Mouse (Mus musculus): Measurements from ENCODE around the gene Jph2. TPM values are rescaled to one million over a fixed set of nuclear protein-coding genes. Genes with fewer than 3 reads are reported as not detected.

The Jph2 gene
- total and polyA plus RNA-seq, 3 experiments: 0.04 to 0.19 TPM; not detected in 1

- Histone ChIP-seq H3K4me1 (ENCODE audit: control insufficient read depth in 1 of 2, insufficient read depth in 2 of 2, low read length in 2 of 2) (peaks cover 14 to 49% of the 10 kb centered on the region in 2 experiments), H3K9me3 (replicated peaks; ENCODE audit: insufficient read depth, low read length) (no peaks in the 10 kb centered on the region), H3K9ac (ENCODE audit: control insufficient read depth, low read depth, low read length, poor library complexity, severe bottlenecking) (no peak overlapping the region), H3K79me2 (ENCODE audit: control insufficient read depth, insufficient read depth, low read length, poor library complexity) (peaks cover 3% of the 10 kb centered on the region; the same call in 1 of the 2 replicates), H3K36me3 (ENCODE audit: control insufficient read depth in 1 of 2, insufficient read depth in 2 of 2, low read length in 2 of 2) (peaks cover 0 to 26% of the 10 kb centered on the region in 2 experiments; a peak in 2 of 4 replicates), H3K27ac (ENCODE audit: control insufficient read depth, low read depth, low read length) (peak overlapping the region; percentile 21; the same call in 1 of the 2 replicates), H3K4me3 (ENCODE audit: control insufficient read depth in 1 of 2, insufficient read depth in 1 of 2, low read depth in 2 of 2, low read length in 2 of 2) (no peak overlapping the region), H3K27me3 (ENCODE audit: control insufficient read depth in 1 of 2, insufficient read depth in 2 of 2, low read length in 2 of 2) (no peaks in the 10 kb centered on the region)
- DNase-seq (ENCODE audit: low read depth, low spot score): peak; percentile 34
- TF ChIP-seq ZNF384 (IDR thresholded peaks at IDR 0.05; ENCODE audit: low read depth, low read length) (no peak), GATA1 (IDR thresholded peaks at IDR 0.05; ENCODE audit: low read depth, low read length) (0 out of 2 replicates have a peak, but pooled peaks have one; percentile 27)
Observed at GRCm38 (mm10) chr2:163359253-163359652, 38.5 kb downstream of the Jph2 start.

DNA sequence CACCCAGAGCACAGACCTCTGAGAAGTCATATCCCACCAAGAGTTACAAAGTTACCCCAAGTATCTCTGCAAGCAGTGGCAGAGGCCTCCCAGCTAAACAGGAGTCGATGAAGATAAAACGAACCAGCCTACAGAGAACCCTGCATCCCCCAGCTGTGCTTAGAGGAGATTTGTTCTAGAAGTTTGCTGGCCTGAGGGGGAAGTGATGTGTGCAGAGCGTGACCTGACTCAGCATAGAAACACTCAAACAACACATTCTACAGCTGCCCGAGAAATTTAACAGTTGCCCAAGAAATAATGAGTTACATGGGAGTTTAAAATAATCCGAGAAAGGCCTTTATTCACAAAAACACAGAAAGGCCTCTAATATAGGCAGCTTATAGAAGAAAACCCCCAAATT, 39.1 kb downstream of the Jph2 start:
- H3K4me1 ChIP-seq (ENCODE audit: control insufficient read depth in 1 of 2, insufficient read depth in 2 of 2, low read length in 2 of 2): peaks cover 14 to 46% of the 10 kb centered on the region in 2 experiments
- peak; percentile 80 for DNase-seq (ENCODE audit: low read depth, low spot score)
- no peak overlapping the region for H3K9ac ChIP-seq (ENCODE audit: control insufficient read depth, low read depth, low read length, poor library complexity, severe bottlenecking)
- TF ChIP-seq ZNF384 (IDR thresholded peaks at IDR 0.05; ENCODE audit: low read depth, low read length): no peak
- no peak for TF ChIP-seq MAX (IDR thresholded peaks at IDR 0.05; ENCODE audit: low read length)
- TF ChIP-seq ZMIZ1 (IDR thresholded peaks at IDR 0.05; ENCODE audit: low read depth, low read length): no peak
- TF ChIP-seq ZC3H11A (IDR thresholded peaks at IDR 0.05; ENCODE audit: low read depth, low read length): no peak
- TF ChIP-seq MAZ (IDR thresholded peaks at IDR 0.05; ENCODE audit: low read depth, low read length): no peak
- TF ChIP-seq ELF1 (IDR thresholded peaks at IDR 0.05; ENCODE audit: low read depth, low read length): no peak
- no peak for TF ChIP-seq RAD21 (IDR thresholded peaks at IDR 0.05; ENCODE audit: low read depth, low read length)
- peak; percentile 47; the same call in 1 of the 2 replicates for TF ChIP-seq SIN3A (IDR thresholded peaks at IDR 0.05; ENCODE audit: low read length)
- TF ChIP-seq SMC3 (IDR thresholded peaks at IDR 0.05; ENCODE audit: low read depth, low read length): no peak
- TF ChIP-seq MYB (IDR thresholded peaks at IDR 0.05; ENCODE audit: low read depth, low read length): no peak
- TF ChIP-seq UBTF (IDR thresholded peaks at IDR 0.05; ENCODE audit: borderline replicate concordance, insufficient read depth, low read depth, low read length): no peak
- TF ChIP-seq ETS1 (IDR thresholded peaks at IDR 0.05; ENCODE audit: low read depth, low read length): peak; percentile 80
- TF ChIP-seq CHD1 (IDR thresholded peaks at IDR 0.05; ENCODE audit: low read depth, low read length): no peak
- TF ChIP-seq POLR2A (IDR thresholded peaks at IDR 0.05; ENCODE audit: control insufficient read depth in 1 of 2, insufficient read depth in 1 of 2, low read depth in 1 of 2, low read length in 2 of 2, poor library complexity in 1 of 2): no peak; a peak in 1 of 4 replicates
- no peak for TF ChIP-seq POLR2AphosphoS5 (IDR thresholded peaks at IDR 0.05; ENCODE audit: borderline replicate concordance, low read depth, low read length)
- TF ChIP-seq USF2 (IDR thresholded peaks at IDR 0.05; ENCODE audit: borderline replicate concordance in 1 of 2, insufficient read depth in 1 of 2, low read depth in 1 of 2, low read length in 2 of 2): no peak
- TF ChIP-seq POLR2AphosphoS2 (IDR thresholded peaks at IDR 0.05; ENCODE audit: low read length): no peak
- TF ChIP-seq KAT2A (conservative IDR thresholded peaks at IDR 0.05; ENCODE audit: low read depth, low read length): no peak
- TF ChIP-seq EP300 (IDR thresholded peaks at IDR 0.05; ENCODE audit: low read depth in 1 of 2, low read length in 2 of 2): peak; percentile 45 to 50
- peak; percentile 84 for TF ChIP-seq TBP (IDR thresholded peaks at IDR 0.05; ENCODE audit: low read depth, low read length)
- no peak for TF ChIP-seq ZKSCAN1 (IDR thresholded peaks at IDR 0.05; ENCODE audit: low read depth, low read length)
- TF ChIP-seq GATA1 (IDR thresholded peaks at IDR 0.05; ENCODE audit: low read depth, low read length): peak; percentile 31
- no peak for TF ChIP-seq BHLHE40 (IDR thresholded peaks at IDR 0.05; ENCODE audit: borderline replicate concordance, low read depth, low read length)
- no peak for TF ChIP-seq USF1 (IDR thresholded peaks at IDR 0.05; ENCODE audit: low read depth, low read length)
- no peak for TF ChIP-seq GABPA (IDR thresholded peaks at IDR 0.05; ENCODE audit: low read depth, low read length)
- TF ChIP-seq TCF12 (IDR thresholded peaks at IDR 0.05; ENCODE audit: low read depth, low read length): no peak
- no peak for TF ChIP-seq NELFE (IDR thresholded peaks at IDR 0.05; ENCODE audit: low read depth, low read length)
- TF ChIP-seq RCOR1 (IDR thresholded peaks at IDR 0.05; ENCODE audit: low read depth, low read length): peak; percentile 66
- no peak for TF ChIP-seq CTCF (IDR thresholded peaks at IDR 0.05 in 2 of 3, conservative IDR thresholded peaks at IDR 0.05 in 1 of 3; ENCODE audit: control insufficient read depth in 1 of 3, insufficient read depth in 1 of 3, low read depth in 2 of 3, low read length in 3 of 3, poor library complexity in 1 of 3, severe bottlenecking in 1 of 3)
- TF ChIP-seq MEF2A (IDR thresholded peaks at IDR 0.05; ENCODE audit: extremely low read depth, insufficient replicate concordance, low read depth, low read length, poor library complexity, severe bottlenecking): no peak
- peak; percentile 37; the same call in 1 of the 2 replicates for TF ChIP-seq TAL1 (IDR thresholded peaks at IDR 0.05; ENCODE audit: low read length)

More for the DNA sequence above, 39.1 kb downstream of the Jph2 start:
- H3K79me2 ChIP-seq (ENCODE audit: control insufficient read depth, insufficient read depth, low read length, poor library complexity): peaks cover 3% of the 10 kb centered on the region; the same call in 1 of the 2 replicates
- peaks cover 0 to 26% of the 10 kb centered on the region in 2 experiments; a peak in 2 of 4 replicates for H3K36me3 ChIP-seq (ENCODE audit: control insufficient read depth in 1 of 2, insufficient read depth in 2 of 2, low read length in 2 of 2)
- H3K27ac ChIP-seq (ENCODE audit: control insufficient read depth, low read depth, low read length): peak overlapping the region; percentile 35; the same call in 1 of the 2 replicates
- peak overlapping the region in 1 of 2 experiments; percentile 5; a peak in 1 of 4 replicates for H3K4me3 ChIP-seq (ENCODE audit: control insufficient read depth in 1 of 2, insufficient read depth in 1 of 2, low read depth in 2 of 2, low read length in 2 of 2)
- no peaks in the 10 kb centered on the region for H3K9me3 ChIP-seq (replicated peaks; ENCODE audit: insufficient read depth, low read length)
- no peaks in the 10 kb centered on the region for H3K27me3 ChIP-seq (ENCODE audit: control insufficient read depth in 1 of 2, insufficient read depth in 2 of 2, low read length in 2 of 2)
